Mouse (Mus musculus): Measurements from ENCODE around the gene Slc2a4. TPM values are rescaled to one million over a fixed set of nuclear protein-coding genes. Genes with fewer than 3 reads are reported as not detected.
A peak's percentile ranks its signal among the peaks of the same experiment; 100 is the strongest.

Slc2a4 gene
- polyA plus RNA-seq (2012; rRNA removed): 6.1 and 6.2 TPM in 2 replicates

- Histone ChIP-seq H3K27me3 (ENCODE audit: control insufficient read depth, insufficient read depth, low read length) (peaks cover 2% of the 10 kb centered on the region; the same call in 1 of the 2 replicates), H3K36me3 (ENCODE audit: control insufficient read depth, insufficient read depth, low read length) (no peaks in the 10 kb centered on the region), H3K27ac (ENCODE audit: insufficient read depth, low read length) (no peak within 1 kb of the TSS; the same call in 1 of the 2 replicates), H3K4me1 (ENCODE audit: control insufficient read depth, insufficient read depth, insufficient read length) (peaks cover 4% of the 10 kb centered on the region; the same call in 1 of the 2 replicates), H3K4me3 (ENCODE audit: extremely low read depth, insufficient read depth, insufficient read length) (peak within 1 kb of the TSS; percentile 35)
- WGBS: 2% methylated on average over 34 of the region's 34 CpGs
- TF ChIP-seq POLR2A (IDR thresholded peaks at IDR 0.05; ENCODE audit: low read depth, low read length) (no peak), CTCF (IDR thresholded peaks at IDR 0.05; ENCODE audit: extremely low read depth, insufficient read depth, insufficient read length, insufficient replicate concordance) (no peak)
- DNase-seq (ENCODE audit: low read depth in 1 of 2, low spot score in 2 of 2): peak in 1 of 2 experiments; percentile 83
Measured at GRCm38 (mm10) chr11:69948066-69948762, at the start of gene Slc2a4. TSS of gene Slc2a4 (minus strand) at chr11:69948188.

- WGBS: 2% methylated on average over 42 of the region's 44 CpGs
- DNase-seq (ENCODE audit: low read depth in 1 of 2, low spot score in 2 of 2): peak in 1 of 2 experiments; percentile 91
Measured at GRCm38 (mm10) chr11:69997070-69997509, 49.1 kb upstream of the Slc2a4 start.

GRCm38 (mm10) chr11:69996161-69997061 is 48.4 kb upstream of the Slc2a4 start:
- peak in 1 of 2 experiments; percentile 68 for DNase-seq (ENCODE audit: low read depth in 1 of 2, low spot score in 2 of 2)
- Histone ChIP-seq H3K27ac (ENCODE audit: insufficient read depth, low read length) (peak overlapping the region; percentile 98), H3K27me3 (ENCODE audit: control insufficient read depth, insufficient read depth, low read length) (no peaks in the 10 kb centered on the region), H3K4me3 (ENCODE audit: extremely low read depth, insufficient read depth, insufficient read length) (peak overlapping the region; percentile 91), H3K4me1 (ENCODE audit: control insufficient read depth, insufficient read depth, insufficient read length) (peaks cover 13% of the 10 kb centered on the region; the same call in 1 of the 2 replicates), H3K36me3 (ENCODE audit: control insufficient read depth, insufficient read depth, low read length) (peaks cover 30% of the 10 kb centered on the region)
- 1% methylated on average over 61 of the region's 66 CpGs for WGBS
- TF ChIP-seq CTCF (IDR thresholded peaks at IDR 0.05; ENCODE audit: extremely low read depth, insufficient read depth, insufficient read length, insufficient replicate concordance) (no peak), POLR2A (IDR thresholded peaks at IDR 0.05; ENCODE audit: low read depth, low read length) (no peak)

More at GRCm38 (mm10) chr11:69997070-69997509, 49.1 kb upstream of the Slc2a4 start:
- Histone ChIP-seq H3K36me3 (ENCODE audit: control insufficient read depth, insufficient read depth, low read length) (peaks cover 30% of the 10 kb centered on the region), H3K27ac (ENCODE audit: insufficient read depth, low read length) (peak overlapping the region; percentile 98), H3K4me3 (ENCODE audit: extremely low read depth, insufficient read depth, insufficient read length) (peak overlapping the region; percentile 91), H3K4me1 (ENCODE audit: control insufficient read depth, insufficient read depth, insufficient read length) (peaks cover 14% of the 10 kb centered on the region; the same call in 1 of the 2 replicates), H3K27me3 (ENCODE audit: control insufficient read depth, insufficient read depth, low read length) (no peaks in the 10 kb centered on the region)
- TF ChIP-seq CTCF (IDR thresholded peaks at IDR 0.05; ENCODE audit: extremely low read depth, insufficient read depth, insufficient read length, insufficient replicate concordance): no peak
- TF ChIP-seq POLR2A (IDR thresholded peaks at IDR 0.05; ENCODE audit: low read depth, low read length): peak; percentile 76

- Histone ChIP-seq H3K4me1 (ENCODE audit: control insufficient read depth, insufficient read depth, insufficient read length) (peaks cover 9% of the 10 kb centered on the region; the same call in 1 of the 2 replicates), H3K27me3 (ENCODE audit: control insufficient read depth, insufficient read depth, low read length) (no peaks in the 10 kb centered on the region), H3K36me3 (ENCODE audit: control insufficient read depth, insufficient read depth, low read length) (peaks cover 30% of the 10 kb centered on the region), H3K27ac (ENCODE audit: insufficient read depth, low read length) (peak within 1 kb of the TSS; percentile 92), H3K4me3 (ENCODE audit: extremely low read depth, insufficient read depth, insufficient read length) (peak within 1 kb of the TSS; percentile 91)
- 2% methylated on average over 36 of the region's 36 CpGs for WGBS
- peak; percentile 97 to 98 for DNase-seq (ENCODE audit: low read depth in 1 of 2, low spot score in 2 of 2)
- peak; percentile 11; the same call in 1 of the 2 replicates for TF ChIP-seq CTCF (IDR thresholded peaks at IDR 0.05; ENCODE audit: extremely low read depth, insufficient read depth, insufficient read length, insufficient replicate concordance)
- peak; percentile 25; the same call in 1 of the 2 replicates for TF ChIP-seq POLR2A (IDR thresholded peaks at IDR 0.05; ENCODE audit: low read depth, low read length)
Measured at GRCm38 (mm10) chr11:69995391-69995960, 47.5 kb upstream of the Slc2a4 start, which contains the start of gene Phf23. TSS of gene Phf23 (plus strand) at chr11:69995777.

- Histone ChIP-seq H3K36me3 (ENCODE audit: control insufficient read depth, insufficient read depth, low read length) (peaks cover 30% of the 10 kb centered on the region), H3K4me1 (ENCODE audit: control insufficient read depth, insufficient read depth, insufficient read length) (peaks cover 9% of the 10 kb centered on the region; the same call in 1 of the 2 replicates), H3K27me3 (ENCODE audit: control insufficient read depth, insufficient read depth, low read length) (no peaks in the 10 kb centered on the region), H3K4me3 (ENCODE audit: extremely low read depth, insufficient read depth, insufficient read length) (no peak overlapping the region), H3K27ac (ENCODE audit: insufficient read depth, low read length) (no peak overlapping the region)
- TF ChIP-seq POLR2A (IDR thresholded peaks at IDR 0.05; ENCODE audit: low read depth, low read length) (no peak), CTCF (IDR thresholded peaks at IDR 0.05; ENCODE audit: extremely low read depth, insufficient read depth, insufficient read length, insufficient replicate concordance) (no peak)
- no peak for DNase-seq (ENCODE audit: low read depth in 1 of 2, low spot score in 2 of 2)
- WGBS: 85% methylated on average over 11 of the region's 11 CpGs
Measured at GRCm38 (mm10) chr11:69994401-69995090, 46.6 kb upstream of the Slc2a4 start.

Data from spleen, adult 2 months (tissue).